Mouse (Mus musculus): ENCODE measurements around the gene Cers5. TPM values are rescaled to one million over a fixed set of nuclear protein-coding genes. Genes with fewer than 3 reads are reported as not detected.

The Cers5 gene
- polyA plus RNA-seq, 1 experiment from 2014 or later = 95.2 TPM

DNA sequence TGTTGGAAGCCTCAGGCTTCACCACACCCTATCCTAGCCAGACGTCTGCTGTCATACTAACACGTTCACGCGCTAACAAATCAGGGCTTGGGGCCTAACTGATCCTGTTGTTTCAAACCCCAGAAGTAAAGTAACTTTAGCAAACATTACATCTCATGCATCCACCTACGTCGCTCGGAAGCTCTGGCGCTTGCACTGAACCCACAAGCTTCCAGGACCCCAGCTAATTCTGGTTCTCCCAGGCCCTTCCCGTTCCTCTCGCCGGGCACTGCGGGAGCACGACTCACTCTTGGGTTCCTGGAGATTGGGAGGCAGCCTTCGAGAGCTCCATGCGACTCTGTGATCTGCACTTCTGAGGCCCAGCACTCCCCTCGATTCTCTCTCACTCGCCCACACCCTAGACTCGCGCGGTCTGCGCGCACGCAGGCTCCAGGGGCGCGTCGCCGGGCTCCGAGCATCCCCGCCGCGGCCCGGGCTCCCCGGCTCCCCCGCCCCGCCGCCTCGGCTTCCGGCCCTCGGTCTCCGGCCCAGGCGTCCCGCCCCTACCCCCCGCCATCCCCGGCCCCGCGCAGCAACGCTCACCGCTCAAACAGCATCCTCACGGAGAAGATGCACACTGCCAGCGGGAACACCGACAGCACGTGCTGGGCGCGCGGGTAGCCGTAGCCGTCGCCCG lies 946 bp downstream of the Cers5 start:
- Histone ChIP-seq H3K4me3 (ENCODE audit: low read length) (peak overlapping the region; percentile 87), H3K27ac (ENCODE audit: low read depth, low read length) (peak overlapping the region; percentile 94), H3K36me3 (ENCODE audit: control insufficient read depth, insufficient read depth, low read length) (no peaks in the 10 kb centered on the region), H3K9me3 (ENCODE audit: control insufficient read depth, low read length) (no peaks in the 10 kb centered on the region), H3K4me1 (ENCODE audit: control insufficient read depth, insufficient read depth, low read depth, low read length) (peaks cover 11% of the 10 kb centered on the region), H3K9ac (ENCODE audit: low read depth, low read length) (peak overlapping the region; percentile 97), H3K4me2 (ENCODE audit: low read length) (peak overlapping the region; percentile 60), H3K27me3 (replicated peaks; ENCODE audit: control insufficient read depth, insufficient read depth, low read length) (no peaks in the 10 kb centered on the region)
- peak; percentile 74 for ATAC-seq
- 1% methylated on average over 59 of the region's 59 CpGs for WGBS

DNA sequence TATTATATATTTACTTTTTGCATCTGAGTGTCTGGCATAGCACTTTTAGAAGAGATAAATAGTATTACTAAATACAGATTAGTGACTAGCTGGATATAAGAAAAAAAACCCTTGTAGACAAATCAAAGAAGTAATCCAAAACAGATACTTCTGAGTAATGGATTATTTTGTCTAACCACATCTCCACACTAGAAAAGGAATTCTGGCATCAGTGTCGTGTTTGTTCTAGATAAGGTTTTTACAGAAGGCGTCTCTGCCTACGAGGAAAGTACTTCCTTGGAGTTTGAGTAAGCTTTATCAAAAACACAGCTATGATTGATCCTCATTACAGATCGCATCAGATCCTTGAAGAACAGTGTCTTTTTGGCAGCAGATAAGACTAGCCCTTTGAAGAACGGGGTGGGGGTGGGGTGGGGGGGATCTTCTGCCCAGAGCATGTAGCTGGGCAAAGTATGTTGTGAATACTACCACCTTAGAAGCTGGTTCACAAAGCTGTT lies 1.6 kb downstream of the Cers5 start:
- ATAC-seq = no peak
- peak overlapping the region; percentile 97 for H3K9ac ChIP-seq (ENCODE audit: low read depth, low read length)
- WGBS = 22% methylated on average over 5 of the region's 5 CpGs
- no peaks in the 10 kb centered on the region for H3K36me3 ChIP-seq (ENCODE audit: control insufficient read depth, insufficient read depth, low read length)
- H3K4me2 ChIP-seq (ENCODE audit: low read length) = peak overlapping the region; percentile 60
- no peak overlapping the region; the same call in 1 of the 2 replicates for H3K27ac ChIP-seq (ENCODE audit: low read depth, low read length)
- H3K4me3 ChIP-seq (ENCODE audit: low read length) = peak overlapping the region; percentile 87
- H3K4me1 ChIP-seq (ENCODE audit: control insufficient read depth, insufficient read depth, low read depth, low read length) = peaks cover 11% of the 10 kb centered on the region
- no peaks in the 10 kb centered on the region for H3K27me3 ChIP-seq (replicated peaks; ENCODE audit: control insufficient read depth, insufficient read depth, low read length)
- no peaks in the 10 kb centered on the region for H3K9me3 ChIP-seq (ENCODE audit: control insufficient read depth, low read length)

DNA sequence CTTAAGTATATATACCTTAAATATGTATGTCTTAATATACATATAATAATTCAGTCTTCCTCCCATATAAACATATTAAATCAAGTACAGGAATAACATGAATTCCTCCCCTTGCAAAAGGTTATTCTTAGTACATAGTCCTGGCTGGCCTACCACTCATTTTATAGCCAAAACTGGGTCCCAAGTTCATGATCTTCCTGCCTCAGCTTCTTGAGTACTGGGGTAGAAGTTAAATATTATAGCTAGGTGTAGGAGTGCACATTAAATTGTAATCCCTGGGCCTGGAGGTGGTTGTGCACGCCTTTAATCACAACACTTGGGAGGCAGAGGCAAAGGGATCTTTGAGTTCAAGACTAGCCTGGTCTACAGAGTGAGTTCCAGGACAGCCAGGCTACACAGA lies 3.9 kb downstream of the Cers5 start:
- peaks cover 11% of the 10 kb centered on the region for H3K4me1 ChIP-seq (ENCODE audit: control insufficient read depth, insufficient read depth, low read depth, low read length)
- no peaks in the 10 kb centered on the region for H3K36me3 ChIP-seq (ENCODE audit: control insufficient read depth, insufficient read depth, low read length)
- ATAC-seq = no peak
- H3K27ac ChIP-seq (ENCODE audit: low read depth, low read length) = no peak overlapping the region
- no peak overlapping the region for H3K4me2 ChIP-seq (ENCODE audit: low read length)
- no peak overlapping the region for H3K9ac ChIP-seq (ENCODE audit: low read depth, low read length)
- no peak overlapping the region for H3K4me3 ChIP-seq (ENCODE audit: low read length)
- H3K9me3 ChIP-seq (ENCODE audit: control insufficient read depth, low read length) = no peaks in the 10 kb centered on the region
- H3K27me3 ChIP-seq (replicated peaks; ENCODE audit: control insufficient read depth, insufficient read depth, low read length) = no peaks in the 10 kb centered on the region
- WGBS = 97% methylated on average over 1 of the region's 1 CpGs

DNA sequence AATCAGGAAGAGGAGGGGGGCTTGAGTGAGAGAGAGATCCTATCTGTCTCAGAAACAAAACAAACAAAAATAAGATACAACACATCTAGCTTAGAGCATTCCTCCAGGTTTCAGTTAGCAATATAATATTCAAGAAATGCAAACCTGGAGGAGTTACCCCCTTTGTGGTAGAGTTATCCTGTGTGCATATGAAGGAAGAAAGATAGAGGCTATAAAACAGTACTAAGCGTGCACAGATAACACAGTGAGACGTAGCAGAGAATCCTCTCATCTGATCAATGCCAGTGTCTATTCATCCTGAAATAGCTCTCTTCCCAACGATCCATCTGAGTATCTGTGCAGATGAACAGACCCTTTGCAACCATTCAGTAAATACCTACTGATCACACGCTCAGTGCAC lies 5.2 kb downstream of the Cers5 start:
- 87% methylated on average over 4 of the region's 4 CpGs for WGBS
- Histone ChIP-seq H3K4me3 (ENCODE audit: low read length) (no peak overlapping the region), H3K36me3 (ENCODE audit: control insufficient read depth, insufficient read depth, low read length) (no peaks in the 10 kb centered on the region), H3K27me3 (replicated peaks; ENCODE audit: control insufficient read depth, insufficient read depth, low read length) (no peaks in the 10 kb centered on the region), H3K27ac (ENCODE audit: low read depth, low read length) (no peak overlapping the region), H3K9me3 (ENCODE audit: control insufficient read depth, low read length) (no peaks in the 10 kb centered on the region), H3K4me2 (ENCODE audit: low read length) (no peak overlapping the region), H3K4me1 (ENCODE audit: control insufficient read depth, insufficient read depth, low read depth, low read length) (peaks cover 11% of the 10 kb centered on the region), H3K9ac (ENCODE audit: low read depth, low read length) (no peak overlapping the region)
- ATAC-seq = no peak

DNA sequence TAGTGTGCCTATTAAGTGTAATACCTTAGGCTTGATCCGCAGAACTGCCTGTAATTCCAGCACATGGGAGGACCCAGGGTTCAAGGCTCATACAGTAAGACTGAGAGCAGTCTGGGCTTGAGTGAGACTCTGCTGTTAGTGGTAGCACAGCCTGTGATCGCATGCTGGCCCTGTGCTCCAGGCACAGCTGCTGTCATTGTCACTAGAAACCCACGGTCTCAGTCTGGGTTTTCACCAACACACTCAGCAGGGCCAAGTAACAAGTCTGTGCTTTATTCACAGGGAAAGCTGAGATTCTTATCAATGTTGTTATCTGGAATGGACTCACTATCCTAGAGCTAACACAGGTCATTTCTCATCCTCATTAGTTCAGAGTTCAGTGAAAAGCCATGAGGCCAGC lies 18.5 kb downstream of the Cers5 start:
- peaks cover 4% of the 10 kb centered on the region; the same call in 1 of the 2 replicates for H3K9me3 ChIP-seq (ENCODE audit: control insufficient read depth, low read length)
- no peak for ATAC-seq
- no peak overlapping the region for H3K9ac ChIP-seq (ENCODE audit: low read depth, low read length)
- no peak overlapping the region for H3K4me3 ChIP-seq (ENCODE audit: low read length)
- WGBS = 66% methylated on average over 3 of the region's 3 CpGs
- H3K4me1 ChIP-seq (ENCODE audit: control insufficient read depth, insufficient read depth, low read depth, low read length) = no peaks in the 10 kb centered on the region
- H3K27me3 ChIP-seq (replicated peaks; ENCODE audit: control insufficient read depth, insufficient read depth, low read length) = no peaks in the 10 kb centered on the region
- H3K4me2 ChIP-seq (ENCODE audit: low read length) = no peak overlapping the region
- no peak overlapping the region for H3K27ac ChIP-seq (ENCODE audit: low read depth, low read length)
- no peaks in the 10 kb centered on the region; the same call in 1 of the 2 replicates for H3K36me3 ChIP-seq (ENCODE audit: control insufficient read depth, insufficient read depth, low read length)

DNA sequence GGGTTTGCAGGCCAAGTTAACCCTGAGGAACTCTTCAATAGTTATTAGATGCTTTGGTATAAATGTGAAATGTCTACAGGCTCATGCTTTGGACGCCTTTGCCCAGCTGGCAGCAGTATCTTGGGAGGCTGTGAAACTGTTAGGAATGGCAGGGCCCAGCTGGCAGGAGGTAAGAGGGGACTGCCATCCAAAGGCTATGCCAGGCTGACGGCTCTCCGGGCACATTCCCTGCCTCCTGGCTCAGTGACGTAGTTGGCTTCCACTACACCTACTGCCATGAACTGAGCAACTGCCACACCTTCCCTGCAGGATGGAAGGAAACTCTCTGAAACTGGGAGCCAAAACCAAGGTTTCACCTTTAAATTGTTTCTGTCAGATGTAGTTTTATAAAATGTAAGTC lies 32.5 kb downstream of the Cers5 start:
- 95% methylated on average over 4 of the region's 4 CpGs for WGBS
- no peak overlapping the region for H3K9ac ChIP-seq (ENCODE audit: low read depth, low read length)
- peaks cover 45% of the 10 kb centered on the region for H3K36me3 ChIP-seq (ENCODE audit: control insufficient read depth, insufficient read depth, low read length)
- no peak overlapping the region for H3K4me3 ChIP-seq (ENCODE audit: low read length)
- H3K9me3 ChIP-seq (ENCODE audit: control insufficient read depth, low read length) = no peaks in the 10 kb centered on the region
- no peak overlapping the region for H3K27ac ChIP-seq (ENCODE audit: low read depth, low read length)
- H3K4me1 ChIP-seq (ENCODE audit: control insufficient read depth, insufficient read depth, low read depth, low read length) = no peaks in the 10 kb centered on the region
- no peak for ATAC-seq
- H3K27me3 ChIP-seq (replicated peaks; ENCODE audit: control insufficient read depth, insufficient read depth, low read length) = no peaks in the 10 kb centered on the region
- no peak overlapping the region for H3K4me2 ChIP-seq (ENCODE audit: low read length)

DNA sequence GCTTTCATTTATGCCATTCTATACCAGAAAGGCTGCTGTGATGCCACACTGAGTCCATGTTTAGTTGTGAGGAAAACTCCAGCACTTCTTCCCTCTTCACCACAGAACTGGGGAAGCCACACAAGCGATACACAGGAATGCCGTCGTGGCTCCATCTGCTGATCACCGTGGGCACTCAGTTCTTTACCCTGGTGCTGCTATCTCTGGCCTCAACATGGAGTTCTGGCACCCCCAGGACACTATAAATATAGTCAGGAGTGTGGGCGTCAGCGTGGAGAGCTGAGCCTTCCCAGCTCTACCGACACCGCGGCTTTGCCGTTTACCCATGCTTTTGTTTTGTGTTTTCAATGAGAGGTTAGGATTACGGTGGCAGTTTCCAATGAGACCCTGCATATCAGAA lies 36.0 kb downstream of the Cers5 start:
- Histone ChIP-seq H3K9me3 (ENCODE audit: control insufficient read depth, low read length) (no peaks in the 10 kb centered on the region), H3K4me3 (ENCODE audit: low read length) (no peak overlapping the region), H3K4me1 (ENCODE audit: control insufficient read depth, insufficient read depth, low read depth, low read length) (no peaks in the 10 kb centered on the region), H3K36me3 (ENCODE audit: control insufficient read depth, insufficient read depth, low read length) (peaks cover 38% of the 10 kb centered on the region), H3K9ac (ENCODE audit: low read depth, low read length) (no peak overlapping the region), H3K27me3 (replicated peaks; ENCODE audit: control insufficient read depth, insufficient read depth, low read length) (no peaks in the 10 kb centered on the region), H3K27ac (ENCODE audit: low read depth, low read length) (no peak overlapping the region), H3K4me2 (ENCODE audit: low read length) (no peak overlapping the region)
- ATAC-seq = no peak
- 93% methylated on average over 11 of the region's 11 CpGs for whole genome bisulfite sequencing

DNA sequence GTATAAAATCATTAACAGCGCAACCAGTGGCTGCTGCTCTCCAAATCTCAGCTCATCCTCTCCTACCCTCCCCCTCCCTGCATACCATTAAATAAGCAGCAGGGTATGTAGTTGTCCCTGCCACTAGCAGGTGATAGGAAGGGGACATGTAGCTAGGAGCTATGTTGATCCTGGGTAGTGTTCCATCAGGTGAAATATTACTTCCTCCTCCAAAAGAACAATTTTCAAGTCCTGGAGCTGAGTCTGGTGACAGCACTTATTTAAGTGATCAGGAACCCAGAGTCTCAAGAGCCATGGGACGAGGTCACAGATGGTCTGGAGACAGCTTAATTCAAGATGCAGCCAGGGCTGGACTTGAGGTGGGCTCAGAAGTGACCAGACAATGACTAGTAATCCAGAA lies 37.1 kb downstream of the Cers5 start:
- Histone ChIP-seq H3K4me3 (ENCODE audit: low read length) (no peak overlapping the region), H3K4me2 (ENCODE audit: low read length) (no peak overlapping the region), H3K27me3 (replicated peaks; ENCODE audit: control insufficient read depth, insufficient read depth, low read length) (no peaks in the 10 kb centered on the region), H3K9me3 (ENCODE audit: control insufficient read depth, low read length) (no peaks in the 10 kb centered on the region), H3K4me1 (ENCODE audit: control insufficient read depth, insufficient read depth, low read depth, low read length) (no peaks in the 10 kb centered on the region), H3K27ac (ENCODE audit: low read depth, low read length) (no peak overlapping the region), H3K36me3 (ENCODE audit: control insufficient read depth, insufficient read depth, low read length) (peaks cover 33% of the 10 kb centered on the region), H3K9ac (ENCODE audit: low read depth, low read length) (no peak overlapping the region)
- no peak for ATAC-seq
- 89% methylated on average over 2 of the region's 2 CpGs for WGBS

DNA sequence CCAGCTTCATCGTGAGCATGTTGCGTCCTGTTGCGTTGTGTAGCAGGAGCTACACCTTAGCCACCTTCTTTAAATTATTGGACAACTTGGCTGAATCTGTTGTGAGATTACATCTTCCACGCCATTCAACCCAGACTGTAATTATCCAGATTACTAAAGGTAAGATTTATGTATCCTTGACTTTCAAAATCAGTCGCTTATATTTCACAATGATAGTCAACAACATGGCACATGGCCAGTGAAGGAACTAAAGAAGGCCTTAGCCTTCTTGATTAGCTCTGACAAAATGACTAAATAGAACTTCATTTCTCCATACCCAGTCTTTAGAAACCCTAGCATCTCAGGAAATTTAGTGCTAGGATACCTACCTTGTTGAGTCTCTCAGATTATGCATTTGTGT lies 39.5 kb downstream of the Cers5 start:
- 95% methylated on average over 5 of the region's 5 CpGs for WGBS
- Histone ChIP-seq H3K36me3 (ENCODE audit: control insufficient read depth, insufficient read depth, low read length) (peaks cover 28% of the 10 kb centered on the region), H3K4me3 (ENCODE audit: low read length) (no peak overlapping the region), H3K27ac (ENCODE audit: low read depth, low read length) (no peak overlapping the region), H3K4me1 (ENCODE audit: control insufficient read depth, insufficient read depth, low read depth, low read length) (no peaks in the 10 kb centered on the region), H3K9ac (ENCODE audit: low read depth, low read length) (no peak overlapping the region), H3K4me2 (ENCODE audit: low read length) (no peak overlapping the region), H3K27me3 (replicated peaks; ENCODE audit: control insufficient read depth, insufficient read depth, low read length) (no peaks in the 10 kb centered on the region), H3K9me3 (ENCODE audit: control insufficient read depth, low read length) (no peaks in the 10 kb centered on the region)
- no peak for ATAC-seq
